Mouse (Mus musculus) MEL (cell line): ENCODE measurements at regions not wholly inside any gene's neighbourhood (a gene's known extent, or its start where the extent isn't known, plus 50 kb on each side); places are given as distances from the start of the nearest gene placed in this dataset.

ENCODE experiments used
- DNase-seq: peaks from one replicate; pipeline ENCODE4 v3.0.0; 2011; ENCODE audit warnings: low read depth, low spot score
- H3K27ac ChIP-seq: 2 replicates; pipeline ENCODE4 v1.5.1; 2012; ENCODE audit warnings: low read depth, mild to moderate bottlenecking, control low read depth, low read length, moderate library complexity; ENCODE audit not compliant: control insufficient read depth
- H3K27me3 ChIP-seq, 2 experiments: fragments of 150-350 bp in 1 of 2; sonication (generic) in 1 of 2; 2 replicates each; pipeline ENCODE4 v1.6.1; 2012; ENCODE audit warnings: low read length in 2 of 2, mild to moderate bottlenecking in 2 of 2, improper control_type of control experiment in 1 of 2, moderate library complexity in 1 of 2; ENCODE audit not compliant: insufficient read depth in 2 of 2, control insufficient read depth in 1 of 2
- H3K36me3 ChIP-seq, 2 experiments: 2 replicates each; pipeline ENCODE4 v1.6.1; 2012 to 2014; ENCODE audit warnings: low read length in 2 of 2, improper control_type of control experiment in 1 of 2, inconsistent platforms in 1 of 2, mild to moderate bottlenecking in 1 of 2; ENCODE audit not compliant: insufficient read depth in 2 of 2, control insufficient read depth in 1 of 2
- H3K4me1 ChIP-seq, 2 experiments: fragments of 150-350 bp in 1 of 2; sonication (generic) in 1 of 2; 2 replicates each; pipeline ENCODE4 v1.6.1; 2012; ENCODE audit warnings: low read length in 2 of 2, improper control_type of control experiment in 1 of 2, mild to moderate bottlenecking in 1 of 2; ENCODE audit not compliant: insufficient read depth in 2 of 2, control insufficient read depth in 1 of 2
- H3K4me3 ChIP-seq, 2 experiments: fragments of 150-350 bp in 1 of 2; sonication (generic) in 1 of 2; 2 replicates each; pipeline ENCODE4 v1.5.1; 2012; ENCODE audit warnings: low read depth in 2 of 2, low read length in 2 of 2, mild to moderate bottlenecking in 2 of 2, moderate library complexity in 2 of 2, control low read depth in 1 of 2, improper control_type of control experiment in 1 of 2; ENCODE audit not compliant: control insufficient read depth in 1 of 2, insufficient read depth in 1 of 2
- H3K79me2 ChIP-seq: 2 replicates; pipeline ENCODE4 v1.6.1; 2012; ENCODE audit warnings: mild to moderate bottlenecking, low read length, moderate library complexity; ENCODE audit not compliant: control insufficient read depth, poor library complexity, insufficient read depth
- H3K9ac ChIP-seq: 2 replicates; pipeline ENCODE4 v1.6.1; 2012; ENCODE audit warnings: low read depth, mild to moderate bottlenecking, control low read depth, low read length, moderate library complexity; ENCODE audit not compliant: control insufficient read depth, poor library complexity, severe bottlenecking
- H3K9me3 ChIP-seq: fragments of 150-350 bp; sonication (generic); replicated peaks from 2 replicates; pipeline ENCODE4 v1.6.1; 2012; ENCODE audit warnings: mild to moderate bottlenecking, low read length, improper control_type of control experiment, moderate library complexity; ENCODE audit not compliant: insufficient read depth
- BHLHE40 ChIP-seq: IDR thresholded peaks from 2 replicates; pipeline ENCODE4 v1.6.1; 2012; ENCODE audit warnings: low read depth, mild to moderate bottlenecking, inconsistent platforms, low read length, improper control_type of control experiment, borderline replicate concordance
- CHD1 ChIP-seq: IDR thresholded peaks from 2 replicates; pipeline ENCODE4 v1.6.1; 2012; ENCODE audit warnings: low read depth, mild to moderate bottlenecking, inconsistent platforms, low read length, improper control_type of control experiment
- EP300 ChIP-seq, 2 experiments: IDR thresholded peaks; 2 replicates each; pipeline ENCODE4 v1.6.1; 2011; ENCODE audit warnings: improper control_type of control experiment in 2 of 2, low read length in 2 of 2, low read depth in 1 of 2, mild to moderate bottlenecking in 1 of 2
- GABPA ChIP-seq: IDR thresholded peaks from 2 replicates; pipeline ENCODE4 v1.6.1; 2012; ENCODE audit warnings: low read depth, mild to moderate bottlenecking, inconsistent platforms, low read length, improper control_type of control experiment, moderate library complexity
- HCFC1 ChIP-seq: IDR thresholded peaks from 2 replicates; pipeline ENCODE4 v1.6.1; 2012; ENCODE audit warnings: low read depth, mild to moderate bottlenecking, inconsistent platforms, low read length, improper control_type of control experiment, moderate library complexity
- JUND ChIP-seq: IDR thresholded peaks from 2 replicates; pipeline ENCODE4 v1.6.1; 2011; ENCODE audit warnings: low read depth, mild to moderate bottlenecking, improper control_type of control experiment, low read length
- KAT2A ChIP-seq: conservative IDR thresholded peaks from 2 replicates; pipeline ENCODE4 v1.6.1; 2012; ENCODE audit warnings: low read depth, low read length, improper control_type of control experiment, inconsistent platforms
- MAX ChIP-seq: IDR thresholded peaks from 2 replicates; pipeline ENCODE4 v1.6.1; 2011; ENCODE audit warnings: low read length, improper control_type of control experiment
- MAZ ChIP-seq: IDR thresholded peaks from 2 replicates; pipeline ENCODE4 v1.6.1; 2012; ENCODE audit warnings: low read depth, mild to moderate bottlenecking, inconsistent platforms, low read length, improper control_type of control experiment
- MEF2A ChIP-seq: IDR thresholded peaks from 2 replicates; pipeline ENCODE4 v1.6.1; 2014; ENCODE audit warnings: low read depth, mild to moderate bottlenecking, inconsistent platforms, low read length, improper control_type of control experiment; ENCODE audit not compliant: poor library complexity, insufficient replicate concordance, severe bottlenecking; ENCODE audit errors: extremely low read depth
- MXI1 ChIP-seq: IDR thresholded peaks from 2 replicates; pipeline ENCODE4 v1.6.1; 2011; ENCODE audit warnings: mild to moderate bottlenecking, low read depth, low read length, improper control_type of control experiment
- MYB ChIP-seq: IDR thresholded peaks from 2 replicates; pipeline ENCODE4 v1.6.1; 2011; ENCODE audit warnings: mild to moderate bottlenecking, low read depth, low read length, improper control_type of control experiment
- MYC ChIP-seq: IDR thresholded peaks from 2 replicates; pipeline ENCODE4 v1.6.1; 2011; ENCODE audit warnings: low read depth, mild to moderate bottlenecking, low read length, improper control_type of control experiment, moderate library complexity
- NELFE ChIP-seq: IDR thresholded peaks from 2 replicates; pipeline ENCODE4 v1.6.1; 2011; ENCODE audit warnings: low read depth, low read length, improper control_type of control experiment
- POLR2A ChIP-seq, 2 experiments: IDR thresholded peaks; 2 replicates each; pipeline ENCODE4 v1.6.1; 2011 to 2012; ENCODE audit warnings: low read length in 2 of 2, mild to moderate bottlenecking in 2 of 2, control low read depth in 1 of 2, improper control_type of control experiment in 1 of 2, low read depth in 1 of 2, moderate library complexity in 1 of 2; ENCODE audit not compliant: control insufficient read depth in 1 of 2, insufficient read depth in 1 of 2, poor library complexity in 1 of 2
- POLR2AphosphoS2 ChIP-seq: IDR thresholded peaks from 2 replicates; pipeline ENCODE4 v1.6.1; 2011; ENCODE audit warnings: low read length, improper control_type of control experiment
- POLR2AphosphoS5 ChIP-seq: IDR thresholded peaks from 2 replicates; pipeline ENCODE4 v1.6.1; 2012; ENCODE audit warnings: low read depth, borderline replicate concordance, mild to moderate bottlenecking, inconsistent platforms, low read length, moderate library complexity, mixed read lengths
- RAD21 ChIP-seq: IDR thresholded peaks from 2 replicates; pipeline ENCODE4 v1.6.1; 2011; ENCODE audit warnings: mild to moderate bottlenecking, low read depth, low read length, improper control_type of control experiment
- RCOR1 ChIP-seq: IDR thresholded peaks from 2 replicates; pipeline ENCODE4 v1.6.1; 2012; ENCODE audit warnings: low read depth, mild to moderate bottlenecking, inconsistent platforms, low read length, improper control_type of control experiment
- SIN3A ChIP-seq: IDR thresholded peaks from 2 replicates; pipeline ENCODE4 v1.6.1; 2012; ENCODE audit warnings: low read length, improper control_type of control experiment, inconsistent platforms
- TAL1 ChIP-seq: IDR thresholded peaks from 2 replicates; pipeline ENCODE4 v1.6.1; 2012; ENCODE audit warnings: mild to moderate bottlenecking, inconsistent platforms, low read length, moderate library complexity, mixed read lengths
- TBP ChIP-seq: IDR thresholded peaks from 2 replicates; pipeline ENCODE4 v1.8.0; 2011; ENCODE audit warnings: low read depth, low read length, improper control_type of control experiment
- UBTF ChIP-seq: IDR thresholded peaks from 2 replicates; pipeline ENCODE4 v1.6.1; 2012; ENCODE audit warnings: low read depth, mild to moderate bottlenecking, inconsistent platforms, low read length, improper control_type of control experiment, moderate library complexity, borderline replicate concordance; ENCODE audit not compliant: insufficient read depth
- USF2 ChIP-seq, 2 experiments: IDR thresholded peaks; 2 replicates each; pipeline ENCODE4 v1.6.1; 2011 to 2012; ENCODE audit warnings: improper control_type of control experiment in 2 of 2, low read length in 2 of 2, borderline replicate concordance in 1 of 2, inconsistent platforms in 1 of 2, low read depth in 1 of 2, mild to moderate bottlenecking in 1 of 2; ENCODE audit not compliant: insufficient read depth in 1 of 2
- ZMIZ1 ChIP-seq: IDR thresholded peaks from 2 replicates; pipeline ENCODE4 v1.6.1; 2012; ENCODE audit warnings: low read depth, mild to moderate bottlenecking, inconsistent platforms, low read length, improper control_type of control experiment, moderate library complexity
- ZNF384 ChIP-seq: IDR thresholded peaks from 2 replicates; pipeline ENCODE4 v1.6.1; 2012; ENCODE audit warnings: low read depth, mild to moderate bottlenecking, inconsistent platforms, low read length, improper control_type of control experiment

GRCm38 (mm10) chr9:116401821-116402220 lies 226.7 kb upstream of the Tgfbr2 start:
- H3K9me3 ChIP-seq: no peaks in the 10 kb centered on the region

GRCm38 (mm10) chr9:116400270-116400669 lies 225.1 kb upstream of the Tgfbr2 start:
- DNase-seq: no peak
- no peaks in the 10 kb centered on the region for H3K4me1 ChIP-seq
- H3K9me3 ChIP-seq: no peaks in the 10 kb centered on the region
- no peak overlapping the region for H3K9ac ChIP-seq
- TF ChIP-seq MAZ (no peak), MEF2A (no peak), USF2 (IDR thresholded peaks at IDR 0.05; ENCODE audit: borderline replicate concordance in 1 of 2, insufficient read depth in 1 of 2, low read depth in 1 of 2, low read length in 2 of 2) (no peak), RCOR1 (no peak), MAX (no peak), BHLHE40 (no peak), POLR2A (IDR thresholded peaks at IDR 0.05; ENCODE audit: control insufficient read depth in 1 of 2, insufficient read depth in 1 of 2, low read depth in 1 of 2, low read length in 2 of 2, poor library complexity in 1 of 2) (no peak), GABPA (no peak), MYB (no peak), EP300 (IDR thresholded peaks at IDR 0.05; ENCODE audit: low read depth in 1 of 2, low read length in 2 of 2) (no peak), SIN3A (no peak), POLR2AphosphoS5 (no peak), UBTF (no peak), MYC (no peak), ZNF384 (no peak), POLR2AphosphoS2 (no peak), TBP (no peak), CHD1 (no peak), KAT2A (no peak)
- TF ChIP-seq, all 39 proteins: peak for 0
- Histone ChIP-seq H3K36me3 (no peaks in the 10 kb centered on the region), H3K27me3 (no peaks in the 10 kb centered on the region), H3K79me2 (no peaks in the 10 kb centered on the region), H3K4me3 (no peak overlapping the region), H3K27ac (no peak overlapping the region)

More at GRCm38 (mm10) chr9:116401821-116402220, 226.7 kb upstream of the Tgfbr2 start:
- H3K36me3 ChIP-seq: no peaks in the 10 kb centered on the region
- DNase-seq: no peak
- H3K4me3 ChIP-seq: no peak overlapping the region
- no peaks in the 10 kb centered on the region for H3K79me2 ChIP-seq
- H3K4me1 ChIP-seq: no peaks in the 10 kb centered on the region
- TF ChIP-seq HCFC1 (no peak), KAT2A (no peak), BHLHE40 (no peak), MXI1 (no peak), POLR2A (IDR thresholded peaks at IDR 0.05; ENCODE audit: control insufficient read depth in 1 of 2, insufficient read depth in 1 of 2, low read depth in 1 of 2, low read length in 2 of 2, poor library complexity in 1 of 2) (no peak), RCOR1 (no peak), POLR2AphosphoS5 (no peak), NELFE (no peak), MAZ (no peak), POLR2AphosphoS2 (no peak), ZMIZ1 (no peak), JUND (no peak), TAL1 (no peak), EP300 (IDR thresholded peaks at IDR 0.05; ENCODE audit: low read depth in 1 of 2, low read length in 2 of 2) (no peak), RAD21 (no peak), SIN3A (no peak)
- no peaks in the 10 kb centered on the region for H3K27me3 ChIP-seq
- no peak overlapping the region for H3K9ac ChIP-seq
- no peak overlapping the region for H3K27ac ChIP-seq
